Mouse (Mus musculus) inflammation-experienced regulatory T-cells, adult 6 months (primary cell): ENCODE data around the gene Fbrs. TPM values are rescaled to one million over a fixed set of nuclear protein-coding genes. Genes with fewer than 3 reads are reported as not detected.
"Not testable (repeated sequence)": the region's sequence is repeated elsewhere in the genome, so short reads cannot be mapped to it uniquely, and the experiment has no call there.

Experiments used
- ATAC-seq: one replicate; pipeline ENCODE4 v1.8.0; 2017
- polyA plus RNA-seq, 3 experiments: library from polyadenylated mRNA; unstranded; fragments of 100-300 nt; shearing (Covaris generic); gene quantifications; one replicate each; pipeline ENCODE4 v1.2.1; 2017

Gene Fbrs
- polyA plus RNA-seq, result 10 to 100 TPM; 17.7 to 30.0 (median 19.5) TPM

GRCm38 (mm10) chr7:127478635-127479317, at the start of gene Fbrs:
Gene Fbrs (plus strand): TSS chr7:127479199.
- ATAC-seq, result peak; percentile 27

- ATAC-seq, result no peak
Observed at GRCm38 (mm10) chr7:127435206-127435605, 43.8 kb upstream of the Fbrs start.

GRCm38 (mm10) chr7:127437724-127438123, 41.3 kb upstream of the Fbrs start:
- no peak for ATAC-seq

GRCm38 (mm10) chr7:127443976-127444375, 35.0 kb upstream of the Fbrs start:
- ATAC-seq, result no peak

- ATAC-seq, result peak; percentile 92
Observed at GRCm38 (mm10) chr7:127448521-127449300, 30.3 kb upstream of the Fbrs start, which contains the start of gene Zfp689. Gene Zfp689 (minus strand): TSS chr7:127449158.

GRCm38 (mm10) chr7:127449966-127450365, 29.0 kb upstream of the Fbrs start:
- ATAC-seq, result no peak

- no peak for ATAC-seq
Observed at GRCm38 (mm10) chr7:127453056-127453455, 25.9 kb upstream of the Fbrs start.

- ATAC-seq, result no peak
Observed at GRCm38 (mm10) chr7:127454905-127455304, 24.1 kb upstream of the Fbrs start.

- ATAC-seq, result not testable (repeated sequence)
Observed at GRCm38 (mm10) chr7:127458371-127459122, 20.5 kb upstream of the Fbrs start.

GRCm38 (mm10) chr7:127459311-127459710, 19.7 kb upstream of the Fbrs start, which contains the start of gene Prr14:
Gene Prr14 (plus strand): TSS chr7:127459611.
- not testable (repeated sequence) for ATAC-seq

GRCm38 (mm10) chr7:127465191-127465590, 13.8 kb upstream of the Fbrs start:
- ATAC-seq, result no peak

- not testable (repeated sequence) for ATAC-seq
Observed at GRCm38 (mm10) chr7:127465670-127466069, 13.3 kb upstream of the Fbrs start.

GRCm38 (mm10) chr7:127466606-127467005, 12.4 kb upstream of the Fbrs start:
- no peak for ATAC-seq

- no peak for ATAC-seq
Observed at GRCm38 (mm10) chr7:127470011-127470715, 8.8 kb upstream of the Fbrs start.

GRCm38 (mm10) chr7:127470743-127471645, 8.0 kb upstream of the Fbrs start:
- peak; percentile 93 for ATAC-seq

- no peak for ATAC-seq
Observed at GRCm38 (mm10) chr7:127471646-127472010, 7.4 kb upstream of the Fbrs start.

- ATAC-seq, result no peak
Observed at GRCm38 (mm10) chr7:127472060-127472459, 6.9 kb upstream of the Fbrs start.

GRCm38 (mm10) chr7:127473705-127474104, 5.3 kb upstream of the Fbrs start:
- no peak for ATAC-seq

GRCm38 (mm10) chr7:127474378-127475070, 4.5 kb upstream of the Fbrs start:
- no peak for ATAC-seq

GRCm38 (mm10) chr7:127475186-127475740, 3.7 kb upstream of the Fbrs start:
- ATAC-seq, result no peak
